Mouse (Mus musculus): ENCODE data around the gene Snap91.

DNA sequence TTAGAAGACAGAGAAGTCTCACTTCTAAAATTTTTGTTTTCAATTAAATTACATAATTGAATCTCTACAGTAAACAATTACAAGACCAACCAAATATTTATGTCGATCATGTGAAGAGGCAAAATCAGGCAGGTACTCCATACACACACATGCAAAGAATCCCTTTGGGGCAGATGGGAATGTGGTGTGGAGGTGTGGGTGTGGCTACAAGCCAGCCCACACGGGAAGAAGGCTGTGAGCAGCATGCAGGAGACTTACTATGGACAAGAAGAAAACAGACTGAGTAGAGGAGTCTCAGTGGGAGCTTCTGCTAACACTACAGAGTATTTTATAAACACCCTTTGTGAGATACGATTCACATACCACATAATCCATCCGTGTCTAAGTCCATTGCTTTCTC is 102.2 kb downstream of the Snap91 start:
- TF ChIP-seq CTCF (IDR thresholded peaks at IDR 0.05; ENCODE audit: borderline replicate concordance, insufficient read depth, low read length), result no peak
- TF ChIP-seq POLR2A (IDR thresholded peaks at IDR 0.05; ENCODE audit: low read depth, low read length), result no peak

Measured in embryonic fibroblast, embryonic 13.5 days (primary cell).